Mouse (Mus musculus) heart, adult 2 months (tissue): ENCODE measurements around the gene Usp49.

ENCODE experiments used
- CTCF ChIP-seq: fragments of 200-600 bp; IDR thresholded peaks from 2 replicates; pipeline ENCODE4 v1.8.1; 2022; ENCODE audit warnings: antibody characterized with exemption, mild to moderate bottlenecking, moderate library complexity
- POLR2A ChIP-seq: fragments of 200-500 bp; IDR thresholded peaks from 2 replicates; pipeline ENCODE4 v1.6.1; 2011; ENCODE audit warnings: mild to moderate bottlenecking, low read depth, low read length, control low read depth; ENCODE audit not compliant: insufficient read depth

GRCm38 (mm10) chr17:47712889-47713571 is 82.5 kb downstream of the Usp49 start:
- TF ChIP-seq POLR2A: no peak
- no peak for TF ChIP-seq CTCF
